Mouse (Mus musculus): Measurements from ENCODE around the gene Zfp653.

Zfp653 gene

GRCm38 (mm10) chr9:22069881-22070553 is 1.2 kb downstream of the Zfp653 start:
- DNase-seq (ENCODE audit: low read depth, low spot score), result no peak

GRCm38 (mm10) chr9:22067195-22067594 is 4.0 kb downstream of the Zfp653 start:
- DNase-seq (ENCODE audit: low read depth, low spot score), result no peak

- DNase-seq (ENCODE audit: low read depth, low spot score), result no peak
Measured at GRCm38 (mm10) chr9:22066433-22066832, 4.7 kb downstream of the Zfp653 start.

GRCm38 (mm10) chr9:22065642-22066041 is 5.5 kb downstream of the Zfp653 start:
- no peak for DNase-seq (ENCODE audit: low read depth, low spot score)

GRCm38 (mm10) chr9:22064341-22064740 is 6.8 kb downstream of the Zfp653 start:
- DNase-seq (ENCODE audit: low read depth, low spot score), result no peak

- no peak for DNase-seq (ENCODE audit: low read depth, low spot score)
Measured at GRCm38 (mm10) chr9:22061339-22061738, 9.8 kb downstream of the Zfp653 start.

- no peak for DNase-seq (ENCODE audit: low read depth, low spot score)
Measured at GRCm38 (mm10) chr9:22058011-22058424, 13.2 kb downstream of the Zfp653 start.

GRCm38 (mm10) chr9:22057031-22057517 is 14.1 kb downstream of the Zfp653 start:
- DNase-seq (ENCODE audit: low read depth, low spot score), result no peak

GRCm38 (mm10) chr9:22056303-22056910 is 14.8 kb downstream of the Zfp653 start:
- no peak for DNase-seq (ENCODE audit: low read depth, low spot score)

- no peak for DNase-seq (ENCODE audit: low read depth, low spot score)
Measured at GRCm38 (mm10) chr9:22055713-22056112, 15.5 kb downstream of the Zfp653 start.

GRCm38 (mm10) chr9:22054411-22055076 is 16.6 kb downstream of the Zfp653 start:
- DNase-seq (ENCODE audit: low read depth, low spot score), result peak; percentile 38

- no peak for DNase-seq (ENCODE audit: low read depth, low spot score)
Measured at GRCm38 (mm10) chr9:22053657-22054056, 17.5 kb downstream of the Zfp653 start.

- DNase-seq (ENCODE audit: low read depth, low spot score), result no peak
Measured at GRCm38 (mm10) chr9:22051958-22052254, 19.3 kb downstream of the Zfp653 start, which contains the start of gene Elavl3. Gene Elavl3, minus strand, starts transcription at chr9:22052023.

GRCm38 (mm10) chr9:22051161-22051957 is 19.8 kb downstream of the Zfp653 start:
- no peak for DNase-seq (ENCODE audit: low read depth, low spot score)

GRCm38 (mm10) chr9:22050351-22050889 is 20.8 kb downstream of the Zfp653 start:
- DNase-seq (ENCODE audit: low read depth, low spot score), result no peak

GRCm38 (mm10) chr9:22049721-22050270 is 21.4 kb downstream of the Zfp653 start:
- no peak for DNase-seq (ENCODE audit: low read depth, low spot score)

GRCm38 (mm10) chr9:22049315-22049714 is 21.9 kb downstream of the Zfp653 start:
- no peak for DNase-seq (ENCODE audit: low read depth, low spot score)

- no peak for DNase-seq (ENCODE audit: low read depth, low spot score)
Measured at GRCm38 (mm10) chr9:22047329-22047728, 23.8 kb downstream of the Zfp653 start.

- no peak for DNase-seq (ENCODE audit: low read depth, low spot score)
Measured at GRCm38 (mm10) chr9:22041832-22042231, 29.3 kb downstream of the Zfp653 start.

- DNase-seq (ENCODE audit: low read depth, low spot score), result no peak
Measured at GRCm38 (mm10) chr9:22037826-22038225, 33.4 kb downstream of the Zfp653 start.

- DNase-seq (ENCODE audit: low read depth, low spot score), result no peak
Measured at GRCm38 (mm10) chr9:22035300-22036044, 35.7 kb downstream of the Zfp653 start.

Measured in skeletal muscle tissue, adult 2 months (tissue).